Mouse (Mus musculus) mesoderm, embryonic 11.5 days (tissue): ENCODE data around the gene Wnt7b.

ENCODE experiments used
- DNase-seq: peaks from one replicate; pipeline ENCODE4 v3.0.0-alpha.2; 2012; ENCODE audit warnings: low read depth, low spot score

Gene Wnt7b

GRCm38 (mm10) chr15:85569995-85570734 lies 12.1 kb downstream of the Wnt7b start:
- no peak for DNase-seq

- no peak for DNase-seq
Observed at GRCm38 (mm10) chr15:85569167-85569797, 13.0 kb downstream of the Wnt7b start.

- DNase-seq, result no peak
Observed at GRCm38 (mm10) chr15:85568402-85568801, 13.9 kb downstream of the Wnt7b start.

GRCm38 (mm10) chr15:85564966-85565365 lies 17.3 kb downstream of the Wnt7b start:
- DNase-seq, result no peak

- DNase-seq, result no peak
Observed at GRCm38 (mm10) chr15:85564034-85564769, 18.1 kb downstream of the Wnt7b start.

GRCm38 (mm10) chr15:85561953-85562352 lies 20.3 kb downstream of the Wnt7b start:
- DNase-seq, result no peak

GRCm38 (mm10) chr15:85560830-85561229 lies 21.4 kb downstream of the Wnt7b start:
- DNase-seq, result no peak

- DNase-seq, result no peak
Observed at GRCm38 (mm10) chr15:85558840-85559540, 23.3 kb downstream of the Wnt7b start.

- DNase-seq, result no peak
Observed at GRCm38 (mm10) chr15:85555799-85556198, 26.5 kb downstream of the Wnt7b start.

- DNase-seq, result no peak
Observed at GRCm38 (mm10) chr15:85553421-85553820, 28.9 kb downstream of the Wnt7b start.

- DNase-seq, result no peak
Observed at GRCm38 (mm10) chr15:85546500-85546899, 35.8 kb downstream of the Wnt7b start.

- DNase-seq, result no peak
Observed at GRCm38 (mm10) chr15:85545369-85545768, 36.9 kb downstream of the Wnt7b start.

- DNase-seq, result peak; percentile 24
Observed at GRCm38 (mm10) chr15:85538170-85538569, 44.1 kb downstream of the Wnt7b start.

GRCm38 (mm10) chr15:85537151-85537550 lies 45.1 kb downstream of the Wnt7b start:
- no peak for DNase-seq

- DNase-seq, result no peak
Observed at GRCm38 (mm10) chr15:85534646-85535045, 47.6 kb downstream of the Wnt7b start.

GRCm38 (mm10) chr15:85534215-85534614 lies 48.1 kb downstream of the Wnt7b start:
- DNase-seq, result no peak

- no peak for DNase-seq
Observed at GRCm38 (mm10) chr15:85532063-85532462, 50.2 kb downstream of the Wnt7b start.

GRCm38 (mm10) chr15:85529911-85530310 lies 52.4 kb downstream of the Wnt7b start:
- DNase-seq, result no peak

- DNase-seq, result no peak
Observed at GRCm38 (mm10) chr15:85524404-85524950, 57.8 kb downstream of the Wnt7b start.

- DNase-seq, result peak; percentile 52
Observed at GRCm38 (mm10) chr15:85523173-85523991, 58.9 kb downstream of the Wnt7b start.

- DNase-seq, result no peak
Observed at GRCm38 (mm10) chr15:85519438-85519837, 62.8 kb downstream of the Wnt7b start.
